Mouse (Mus musculus): ENCODE results near the gene Cd300ld3.
"Not testable (repeated sequence)": the region's sequence is repeated elsewhere in the genome, so short reads cannot be mapped to it uniquely, and the experiment has no call there.

The Cd300ld3 gene

DNA sequence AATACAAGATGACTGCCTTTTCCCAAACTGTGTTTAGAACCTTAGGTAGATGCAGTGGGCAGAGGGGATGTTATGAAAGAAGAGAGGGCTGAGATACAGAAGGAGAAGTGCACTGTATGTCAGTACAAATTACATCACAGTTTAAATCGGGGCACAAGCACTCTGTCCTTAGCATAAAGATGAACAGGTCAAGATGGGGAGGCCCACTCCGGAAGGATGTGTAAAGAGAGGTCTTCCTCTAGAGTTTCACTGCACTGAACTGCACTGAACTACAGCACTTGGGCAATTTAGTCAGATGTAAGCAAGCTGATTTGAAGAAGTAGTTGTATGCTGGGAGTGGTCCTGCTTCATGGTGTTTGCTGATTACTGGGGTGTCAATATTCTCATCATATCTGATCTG is 11.6 kb upstream of the Cd300ld3 start:
- in situ Hi-C loops (cut with MboI; ENCODE audit: unreplicated experiment in 2 of 2) = loop anchor here (10.0 to 25.0 kb wide), 2 partner anchors 245 to 372 kb away; partner anchors contain the start of gene Ttyh2 (in 1 of the 2)

DNA sequence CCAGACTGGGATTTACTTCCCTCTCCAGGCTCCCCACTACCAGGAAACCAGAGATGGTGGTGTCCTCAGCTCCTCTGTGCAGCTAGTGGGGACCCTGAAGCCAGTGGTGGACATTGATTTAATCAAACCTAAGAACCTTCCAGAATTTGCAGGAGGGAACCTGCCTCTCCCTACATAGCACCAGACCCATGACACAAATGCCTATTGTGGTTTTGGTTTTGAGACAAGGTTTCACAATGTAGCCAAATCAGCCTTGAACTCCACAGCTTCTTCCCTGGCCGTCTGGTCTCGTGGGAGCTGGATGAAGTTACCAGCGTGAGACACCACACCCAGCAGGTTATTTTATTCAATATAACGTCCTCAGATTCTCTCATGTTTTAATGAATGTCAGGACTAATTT is 10.5 kb upstream of the Cd300ld3 start:
- in situ Hi-C loops (cut with MboI; ENCODE audit: unreplicated experiment in 2 of 2) = loop anchor here (10.0 to 25.0 kb wide), 2 partner anchors 244 to 371 kb away; partner anchors contain the start of gene Ttyh2 (in 1 of the 2)

DNA sequence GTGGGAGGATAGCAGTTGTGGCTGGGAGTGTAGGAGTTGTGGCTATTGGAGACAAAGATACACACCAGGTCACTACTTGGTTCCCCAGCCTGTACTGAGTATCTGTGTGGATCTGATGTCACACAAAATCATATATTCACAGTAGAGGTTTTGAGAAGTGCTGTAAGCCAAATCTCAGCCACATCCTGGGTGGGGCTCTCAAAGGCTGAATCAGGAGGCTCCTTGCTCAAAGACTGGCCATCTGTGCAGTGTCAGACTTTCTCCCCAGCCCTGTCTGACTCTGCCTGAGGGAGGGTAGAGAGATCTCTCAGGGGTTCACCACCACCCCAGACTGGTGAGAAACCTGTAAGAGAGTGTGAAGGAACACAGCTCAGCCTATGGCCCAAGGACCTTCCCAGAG is 6.3 kb upstream of the Cd300ld3 start:
- in situ Hi-C loops (cut with MboI; ENCODE audit: unreplicated experiment in 2 of 2) = loop anchor here (10.0 to 25.0 kb wide), 2 partner anchors 240 to 367 kb away; partner anchors contain the start of gene Ttyh2 (in 1 of the 2)

DNA sequence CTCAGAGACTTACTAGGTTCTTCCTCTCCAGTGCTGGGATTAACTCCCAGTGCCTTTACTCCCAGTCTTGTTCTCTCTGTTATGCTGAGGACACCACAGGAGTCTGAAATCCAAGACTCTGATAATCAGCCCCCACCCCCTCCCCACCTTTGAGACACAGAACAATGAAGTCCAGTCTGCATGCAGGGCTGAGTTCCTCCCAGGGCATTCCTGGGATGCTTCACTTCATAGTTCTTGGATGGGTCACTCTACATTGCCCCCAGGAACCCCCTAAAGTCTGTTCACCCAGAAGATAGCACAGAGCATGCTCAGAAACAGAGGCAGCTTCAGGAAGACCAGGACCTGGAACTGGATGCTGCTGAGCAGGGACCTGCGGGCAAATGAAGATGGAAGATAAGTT is 4.8 kb upstream of the Cd300ld3 start:
- in situ Hi-C loops (cut with MboI; ENCODE audit: unreplicated experiment in 2 of 2) = loop anchor here (10.0 to 25.0 kb wide), 2 partner anchors 238 to 366 kb away; partner anchors contain the start of gene Ttyh2 (in 1 of the 2)

DNA sequence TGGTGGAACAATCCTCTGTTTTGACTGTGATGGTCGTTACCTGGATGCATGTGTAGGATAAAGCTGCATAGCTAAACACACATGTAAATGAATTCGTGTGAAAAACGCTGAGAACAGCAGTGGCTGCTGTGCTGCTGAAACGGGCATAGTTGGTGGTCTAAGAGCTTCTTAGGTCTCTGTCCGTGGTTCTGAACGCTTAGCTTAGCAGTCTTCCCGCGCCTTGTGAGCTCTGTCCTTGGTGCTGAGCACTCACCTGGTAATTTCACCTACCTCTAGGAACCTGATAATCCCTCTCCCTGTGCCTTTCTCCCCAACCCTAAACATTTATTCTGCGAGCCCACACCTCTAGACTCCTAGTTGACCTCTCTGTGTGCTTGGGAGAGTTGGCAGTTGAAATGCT is 4.0 kb upstream of the Cd300ld3 start:
- in situ Hi-C loops (cut with MboI; ENCODE audit: unreplicated experiment in 2 of 2) = loop anchor here (10.0 to 25.0 kb wide), 2 partner anchors 237 to 365 kb away; partner anchors contain the start of gene Ttyh2 (in 1 of the 2)

DNA sequence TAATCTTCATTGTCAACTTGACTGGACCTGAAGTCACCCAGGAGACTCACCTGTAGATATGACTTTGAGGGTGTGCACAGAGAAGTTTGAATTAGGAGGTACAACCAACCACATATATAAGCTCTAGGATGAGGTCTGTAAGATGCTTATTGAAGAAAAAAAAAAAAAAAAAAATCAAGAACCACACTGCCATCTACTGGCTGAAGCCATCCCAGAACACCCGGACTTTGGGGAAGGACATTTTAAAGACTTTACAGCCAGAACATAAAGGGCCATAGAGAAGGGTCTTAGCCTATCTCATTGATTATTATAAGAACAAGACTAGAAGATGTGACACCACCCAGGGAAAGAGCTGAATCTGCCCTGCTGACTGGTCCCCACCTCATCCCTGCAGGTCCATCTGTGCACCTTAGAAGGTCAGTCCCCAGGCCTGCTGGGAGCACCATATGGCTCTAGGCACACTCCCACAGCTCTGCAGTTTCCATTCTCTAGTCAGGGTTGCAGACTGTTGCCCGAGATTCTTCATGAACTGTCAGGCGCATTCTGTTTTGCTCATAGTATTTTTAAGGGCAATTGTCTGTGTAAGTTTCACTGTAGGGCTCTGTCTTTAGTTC is 1.2 kb upstream of the Cd300ld3 start:
- in situ Hi-C loops (cut with MboI; ENCODE audit: unreplicated experiment in 2 of 2) = no loop called here

DNA sequence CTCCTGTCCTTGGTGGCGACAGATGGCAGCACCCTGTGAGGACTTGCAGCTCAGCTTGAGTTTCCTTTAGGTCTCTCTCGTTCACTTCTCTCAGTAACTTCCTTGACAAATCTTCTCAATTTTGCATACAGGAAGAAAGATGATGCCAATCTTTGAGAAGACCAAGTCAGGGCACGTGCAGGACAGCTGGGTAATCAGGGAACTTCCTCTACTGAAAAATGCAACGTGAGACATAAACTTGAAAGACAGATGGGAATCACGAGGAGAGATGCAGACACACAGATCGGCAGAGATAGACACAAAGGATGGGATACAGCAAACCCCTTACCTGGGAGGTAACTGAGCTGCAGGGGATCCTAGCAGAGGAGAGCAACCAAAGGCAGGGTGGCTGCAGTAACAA is 10.5 kb downstream of the Cd300ld3 start, which contains the start of gene Cd300ld5:
TSS of gene Cd300ld5 (minus strand) at position 101 of the 400 bp plus-strand sequence.
- in situ Hi-C loops (cut with MboI; ENCODE audit: unreplicated experiment in 2 of 2) = not testable (repeated sequence)

DNA sequence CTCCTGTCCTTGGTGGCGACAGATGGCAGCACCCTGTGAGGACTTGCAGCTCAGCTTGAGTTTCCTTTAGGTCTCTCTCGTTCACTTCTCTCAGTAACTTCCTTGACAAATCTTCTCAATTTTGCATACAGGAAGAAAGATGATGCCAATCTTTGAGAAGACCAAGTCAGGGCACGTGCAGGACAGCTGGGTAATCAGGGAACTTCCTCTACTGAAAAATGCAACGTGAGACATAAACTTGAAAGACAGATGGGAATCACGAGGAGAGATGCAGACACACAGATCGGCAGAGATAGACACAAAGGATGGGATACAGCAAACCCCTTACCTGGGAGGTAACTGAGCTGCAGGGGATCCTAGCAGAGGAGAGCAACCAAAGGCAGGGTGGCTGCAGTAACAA is 21.3 kb downstream of the Cd300ld3 start, which contains the start of gene Cd300ld4:
TSS of gene Cd300ld4 (minus strand) at position 101 of the 400 bp plus-strand sequence.
- in situ Hi-C loops (cut with MboI; ENCODE audit: unreplicated experiment in 2 of 2) = not testable (repeated sequence)

DNA sequence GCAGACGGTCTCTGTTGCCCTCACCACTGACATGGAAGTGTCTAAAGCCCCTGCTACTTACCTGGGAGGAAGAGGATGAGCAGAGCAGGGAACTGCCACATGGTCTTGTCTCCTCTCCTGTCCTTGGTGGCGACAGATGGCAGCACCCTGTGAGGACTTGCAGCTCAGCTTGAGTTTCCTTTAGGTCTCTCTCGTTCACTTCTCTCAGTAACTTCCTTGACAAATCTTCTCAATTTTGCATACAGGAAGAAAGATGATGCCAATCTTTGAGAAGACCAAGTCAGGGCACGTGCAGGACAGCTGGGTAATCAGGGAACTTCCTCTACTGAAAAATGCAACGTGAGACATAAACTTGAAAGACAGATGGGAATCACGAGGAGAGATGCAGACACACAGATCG is 32.1 kb downstream of the Cd300ld3 start, which contains the start of gene Cd300ld2:
TSS of gene Cd300ld2 (minus strand) at position 101 of the 400 bp plus-strand sequence.
- in situ Hi-C loops (cut with MboI; ENCODE audit: unreplicated experiment in 2 of 2) = not testable (repeated sequence)

DNA sequence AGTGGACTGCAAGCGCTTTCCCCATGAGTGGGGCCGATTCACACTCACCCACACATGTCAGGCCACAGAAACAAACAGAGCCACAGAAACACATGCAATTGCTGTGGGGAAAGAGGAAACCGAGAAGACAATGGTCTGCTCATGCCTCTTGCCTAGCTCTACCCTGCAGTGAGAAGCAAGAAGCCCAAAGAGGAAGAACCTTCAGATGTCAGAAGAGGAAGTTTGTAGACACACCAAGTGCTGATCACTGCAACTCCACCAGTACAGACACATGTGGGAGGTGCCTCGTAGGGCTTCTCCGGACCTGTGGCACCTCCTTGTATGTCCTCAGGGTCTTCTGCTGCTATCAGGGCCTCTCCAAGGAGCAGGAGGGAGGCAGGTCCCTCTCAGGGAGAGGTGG is 44.1 kb downstream of the Cd300ld3 start:
- in situ Hi-C loops (cut with MboI; ENCODE audit: unreplicated experiment in 2 of 2) = no loop called here

DNA sequence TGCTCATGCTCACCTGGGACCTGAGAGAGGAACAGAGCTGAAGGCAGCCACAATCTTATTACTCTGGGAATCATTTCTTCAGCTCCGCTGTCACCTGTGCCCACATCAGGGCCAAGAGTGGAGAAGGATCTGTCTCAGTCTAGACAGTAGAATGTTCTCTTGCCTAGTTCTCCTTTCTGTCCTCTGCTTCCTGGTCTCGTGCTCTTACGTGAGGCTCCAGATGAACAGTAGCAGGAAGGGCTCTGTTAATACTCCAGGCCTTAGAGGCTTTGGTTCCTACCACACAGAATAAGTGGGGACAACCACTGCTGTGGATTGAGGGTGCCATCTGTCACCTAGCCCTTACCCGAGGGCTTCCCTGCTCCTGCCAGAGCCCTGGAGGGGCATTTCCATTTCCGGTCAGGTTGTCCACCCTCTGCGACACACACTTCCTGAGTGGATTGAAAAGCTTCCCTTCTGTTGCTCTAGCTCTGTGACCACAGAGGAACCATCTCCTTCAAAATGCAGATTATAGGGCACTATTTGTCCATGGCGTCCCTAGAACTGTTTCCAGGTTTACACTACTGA is 46.7 kb downstream of the Cd300ld3 start, which contains the start of gene Cd300c2:
TSS of gene Cd300c2 (minus strand) at position 407 of the 567 bp plus-strand sequence.
- in situ Hi-C loops (cut with MboI; ENCODE audit: unreplicated experiment in 2 of 2) = no loop called here
